Mouse (Mus musculus): ENCODE data around the gene Mvb12b. TPM values are rescaled to one million over a fixed set of nuclear protein-coding genes. Genes with fewer than 3 reads are reported as not detected.

Gene Mvb12b
- total RNA-seq, 1 experiment, result 5.0 TPM

GRCm38 (mm10) chr2:33727199-33727598 lies 160.5 kb downstream of the Mvb12b start:
- in situ Hi-C loops (cut with MboI; ENCODE audit: low sequenced_read_pairs in 2 of 2, unreplicated experiment in 2 of 2), result no loop called here
- H3K4me1 ChIP-seq (ENCODE audit: control insufficient read depth in 2 of 2, insufficient read depth in 2 of 2, low read length in 2 of 2, poor library complexity in 1 of 2), result no peaks in the 10 kb centered on the region
- TF ChIP-seq ZC3H11A (IDR thresholded peaks at IDR 0.05; ENCODE audit: borderline replicate concordance, low read depth, low read length) (no peak), HCFC1 (IDR thresholded peaks at IDR 0.05; ENCODE audit: borderline replicate concordance, insufficient read depth, low read length) (no peak), CHD2 (IDR thresholded peaks at IDR 0.05; ENCODE audit: low read depth, low read length) (no peak), ZNF384 (IDR thresholded peaks at IDR 0.05; ENCODE audit: low read depth, low read length) (no peak), MAFK (IDR thresholded peaks at IDR 0.05; ENCODE audit: insufficient read depth, low read depth, low read length) (no peak)
- H3K36me3 ChIP-seq (ENCODE audit: control insufficient read depth, insufficient read depth, low read length, poor library complexity, severe bottlenecking), result no peaks in the 10 kb centered on the region
- no peak overlapping the region for H3K9ac ChIP-seq (ENCODE audit: insufficient read depth, low read depth, low read length, poor library complexity, severe bottlenecking)
- H3K27ac ChIP-seq (ENCODE audit: insufficient read depth, low read depth, low read length, poor library complexity, severe bottlenecking), result no peak overlapping the region
- H3K4me3 ChIP-seq (ENCODE audit: insufficient read depth in 1 of 2, low read depth in 1 of 2, low read length in 2 of 2, poor library complexity in 1 of 2, severe bottlenecking in 1 of 2), result no peak overlapping the region
- no peaks in the 10 kb centered on the region for H3K9me3 ChIP-seq (ENCODE audit: control insufficient read depth, insufficient read depth, low read depth, low read length)
- DNase-seq (ENCODE audit: low read depth, low spot score), result no peak

- Histone ChIP-seq H3K4me1 (ENCODE audit: control insufficient read depth in 2 of 2, insufficient read depth in 2 of 2, low read length in 2 of 2, poor library complexity in 1 of 2) (no peaks in the 10 kb centered on the region), H3K36me3 (ENCODE audit: control insufficient read depth, insufficient read depth, low read length, poor library complexity, severe bottlenecking) (no peaks in the 10 kb centered on the region), H3K9me3 (ENCODE audit: control insufficient read depth, insufficient read depth, low read depth, low read length) (no peaks in the 10 kb centered on the region), H3K4me3 (ENCODE audit: insufficient read depth in 1 of 2, low read depth in 1 of 2, low read length in 2 of 2, poor library complexity in 1 of 2, severe bottlenecking in 1 of 2) (no peak overlapping the region), H3K27ac (ENCODE audit: insufficient read depth, low read depth, low read length, poor library complexity, severe bottlenecking) (no peak overlapping the region), H3K9ac (ENCODE audit: insufficient read depth, low read depth, low read length, poor library complexity, severe bottlenecking) (no peak overlapping the region)
- in situ Hi-C loops (cut with MboI; ENCODE audit: low sequenced_read_pairs in 2 of 2, unreplicated experiment in 2 of 2), result no loop called here
- TF ChIP-seq ZNF384 (IDR thresholded peaks at IDR 0.05; ENCODE audit: low read depth, low read length) (no peak), HCFC1 (IDR thresholded peaks at IDR 0.05; ENCODE audit: borderline replicate concordance, insufficient read depth, low read length) (no peak), MAFK (IDR thresholded peaks at IDR 0.05; ENCODE audit: insufficient read depth, low read depth, low read length) (no peak), CHD2 (IDR thresholded peaks at IDR 0.05; ENCODE audit: low read depth, low read length) (no peak), ZC3H11A (IDR thresholded peaks at IDR 0.05; ENCODE audit: borderline replicate concordance, low read depth, low read length) (no peak)
- DNase-seq (ENCODE audit: low read depth, low spot score), result no peak
Observed at GRCm38 (mm10) chr2:33720380-33720898, 167.3 kb downstream of the Mvb12b start.

GRCm38 (mm10) chr2:33719339-33720066 lies 168.2 kb downstream of the Mvb12b start:
- no peaks in the 10 kb centered on the region for H3K4me1 ChIP-seq (ENCODE audit: control insufficient read depth in 2 of 2, insufficient read depth in 2 of 2, low read length in 2 of 2, poor library complexity in 1 of 2)
- no peak for DNase-seq (ENCODE audit: low read depth, low spot score)
- H3K27ac ChIP-seq (ENCODE audit: insufficient read depth, low read depth, low read length, poor library complexity, severe bottlenecking), result no peak overlapping the region
- in situ Hi-C loops (cut with MboI; ENCODE audit: low sequenced_read_pairs in 2 of 2, unreplicated experiment in 2 of 2), result no loop called here
- no peak overlapping the region for H3K4me3 ChIP-seq (ENCODE audit: insufficient read depth in 1 of 2, low read depth in 1 of 2, low read length in 2 of 2, poor library complexity in 1 of 2, severe bottlenecking in 1 of 2)
- H3K9me3 ChIP-seq (ENCODE audit: control insufficient read depth, insufficient read depth, low read depth, low read length), result no peaks in the 10 kb centered on the region
- H3K36me3 ChIP-seq (ENCODE audit: control insufficient read depth, insufficient read depth, low read length, poor library complexity, severe bottlenecking), result no peaks in the 10 kb centered on the region
- H3K9ac ChIP-seq (ENCODE audit: insufficient read depth, low read depth, low read length, poor library complexity, severe bottlenecking), result no peak overlapping the region
- no peak for TF ChIP-seq CHD2 (IDR thresholded peaks at IDR 0.05; ENCODE audit: low read depth, low read length)
- no peak for TF ChIP-seq MAFK (IDR thresholded peaks at IDR 0.05; ENCODE audit: insufficient read depth, low read depth, low read length)
- TF ChIP-seq ZNF384 (IDR thresholded peaks at IDR 0.05; ENCODE audit: low read depth, low read length), result no peak
- no peak for TF ChIP-seq ZC3H11A (IDR thresholded peaks at IDR 0.05; ENCODE audit: borderline replicate concordance, low read depth, low read length)
- TF ChIP-seq HCFC1 (IDR thresholded peaks at IDR 0.05; ENCODE audit: borderline replicate concordance, insufficient read depth, low read length), result no peak

- DNase-seq (ENCODE audit: low read depth, low spot score), result no peak
- Histone ChIP-seq H3K4me1 (ENCODE audit: control insufficient read depth in 2 of 2, insufficient read depth in 2 of 2, low read length in 2 of 2, poor library complexity in 1 of 2) (peaks cover 0 to under 1% of the 10 kb centered on the region in 2 experiments; a peak in 2 of 4 replicates), H3K9ac (ENCODE audit: insufficient read depth, low read depth, low read length, poor library complexity, severe bottlenecking) (no peak overlapping the region), H3K27ac (ENCODE audit: insufficient read depth, low read depth, low read length, poor library complexity, severe bottlenecking) (no peak overlapping the region), H3K36me3 (ENCODE audit: control insufficient read depth, insufficient read depth, low read length, poor library complexity, severe bottlenecking) (no peaks in the 10 kb centered on the region), H3K4me3 (ENCODE audit: insufficient read depth in 1 of 2, low read depth in 1 of 2, low read length in 2 of 2, poor library complexity in 1 of 2, severe bottlenecking in 1 of 2) (no peak overlapping the region), H3K9me3 (ENCODE audit: control insufficient read depth, insufficient read depth, low read depth, low read length) (no peaks in the 10 kb centered on the region)
- TF ChIP-seq ZNF384 (IDR thresholded peaks at IDR 0.05; ENCODE audit: low read depth, low read length) (no peak), MAFK (IDR thresholded peaks at IDR 0.05; ENCODE audit: insufficient read depth, low read depth, low read length) (no peak)
- in situ Hi-C loops (cut with MboI; ENCODE audit: low sequenced_read_pairs in 2 of 2, unreplicated experiment in 2 of 2), result no loop called here
Observed at GRCm38 (mm10) chr2:33718561-33718960, 169.2 kb downstream of the Mvb12b start.
